Mouse (Mus musculus): ENCODE results near the gene Myl9. TPM values are rescaled to one million over a fixed set of nuclear protein-coding genes. Genes with fewer than 3 reads are reported as not detected.

Myl9 gene
- 10 to 100 TPM; 13.2 to 15.3 TPM for total RNA-seq (2021)
- long read RNA-seq, experiment 1, transcript Myl9-201 (4 exons, 1,128 nt): major isoform, 15 of 16 reads
- long read RNA-seq, experiment 1, partial matches to known transcripts: 0 of 16 reads
- long read RNA-seq, experiment 1, other reads (novel, unspliced or antisense): 1 of 16 reads
- long read RNA-seq, experiment 2, transcript Myl9-201 (4 exons, 1,128 nt): major isoform, 12 of 15 reads
- long read RNA-seq, experiment 2, partial matches to known transcripts: 3 of 15 reads
- long read RNA-seq, experiment 2, other reads (novel, unspliced or antisense): 0 of 15 reads

DNA sequence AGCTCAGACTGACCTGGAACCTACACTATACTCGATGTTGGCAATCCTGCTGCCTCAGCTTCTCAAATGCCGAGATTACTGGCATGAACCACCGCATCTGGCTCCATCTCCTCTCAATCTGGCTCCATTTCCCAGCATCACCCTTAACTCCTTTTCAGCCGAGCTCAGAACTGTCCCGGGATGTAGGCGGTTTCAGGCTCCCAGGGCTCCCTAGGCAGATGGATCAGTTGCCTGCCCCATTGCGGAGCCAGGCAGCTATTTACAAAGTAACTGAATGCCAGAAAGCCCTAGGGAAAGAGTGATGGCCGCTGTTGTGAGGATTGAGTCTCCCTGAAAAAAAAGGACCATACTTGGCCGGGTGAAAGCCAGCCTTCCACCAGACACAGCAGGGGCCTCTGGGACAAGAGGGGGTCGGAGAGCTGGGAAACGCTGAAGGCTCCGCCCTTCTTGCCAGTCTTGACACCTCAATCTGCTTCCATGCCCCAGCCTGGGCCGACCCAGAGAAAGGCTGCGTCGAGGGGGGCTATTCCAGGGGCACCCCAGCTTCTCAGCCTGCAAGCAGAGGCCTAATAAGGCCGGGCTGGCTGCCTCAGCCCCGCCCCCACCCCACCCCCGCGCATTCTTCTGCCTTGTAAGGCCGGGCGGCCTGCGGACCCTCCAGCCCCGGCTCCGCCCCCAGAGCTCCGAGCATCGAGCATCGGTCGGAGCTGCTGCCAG is at the start of gene Myl9:
Gene Myl9 (plus strand): TSS at position 683 of the 717 bp plus-strand sequence.
- no peak for DNase-seq (ENCODE audit: low spot score in 2 of 2)

- no peak for DNase-seq (ENCODE audit: low spot score in 2 of 2)
Observed at GRCm38 (mm10) chr2:156726344-156726743, 48.9 kb upstream of the Myl9 start.

DNA sequence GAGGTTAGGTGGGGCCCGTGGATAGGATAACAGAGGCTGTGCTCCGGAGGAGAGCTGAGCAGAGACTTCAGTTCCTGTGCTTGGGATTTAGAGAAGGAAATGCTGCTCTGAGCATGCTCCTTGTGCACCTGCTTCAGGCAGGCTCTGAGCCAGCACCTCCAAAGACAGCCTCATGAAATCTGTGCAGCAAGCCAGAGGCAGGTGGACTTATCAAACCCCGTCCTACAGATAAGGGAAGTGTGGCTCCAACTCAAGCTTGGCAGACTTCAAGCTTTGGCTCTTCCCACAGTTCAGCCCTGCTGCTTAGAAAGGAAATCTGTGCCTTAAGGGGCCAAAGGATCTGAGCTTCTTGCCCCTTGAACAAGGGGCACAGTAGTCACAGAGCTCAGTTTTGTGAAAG is 48.3 kb upstream of the Myl9 start:
- DNase-seq (ENCODE audit: low spot score in 2 of 2): no peak

GRCm38 (mm10) chr2:156729537-156730469 is 45.4 kb upstream of the Myl9 start:
- DNase-seq (ENCODE audit: low spot score in 2 of 2): no peak

DNA sequence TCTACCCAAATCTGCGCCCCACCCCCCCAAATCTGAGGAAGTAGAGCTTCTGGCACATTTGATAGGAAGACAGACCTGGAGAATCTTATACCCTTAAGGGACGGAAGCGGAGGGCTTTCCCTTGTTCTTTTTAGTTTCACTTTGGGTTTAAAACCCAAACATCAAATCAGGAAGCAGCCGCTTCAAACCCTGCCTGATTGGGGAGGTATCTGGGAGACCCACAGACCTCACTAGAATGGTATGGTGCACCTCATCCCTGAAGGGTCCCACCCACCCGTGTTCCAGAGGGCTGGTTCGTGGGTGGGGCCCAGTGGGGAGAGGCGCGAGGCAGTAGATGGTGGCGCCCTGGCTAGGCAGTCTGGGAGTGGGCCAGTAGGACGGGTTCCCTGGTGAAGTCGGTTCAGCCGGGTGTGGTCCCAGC is 44.7 kb upstream of the Myl9 start:
- no peak for DNase-seq (ENCODE audit: low spot score in 2 of 2)

GRCm38 (mm10) chr2:156731592-156731991 is 43.6 kb upstream of the Myl9 start:
- no peak for DNase-seq (ENCODE audit: low spot score in 2 of 2)

GRCm38 (mm10) chr2:156732109-156732508 is 43.1 kb upstream of the Myl9 start:
- peak; percentile 81 to 87 for DNase-seq (ENCODE audit: low spot score in 2 of 2)

DNA sequence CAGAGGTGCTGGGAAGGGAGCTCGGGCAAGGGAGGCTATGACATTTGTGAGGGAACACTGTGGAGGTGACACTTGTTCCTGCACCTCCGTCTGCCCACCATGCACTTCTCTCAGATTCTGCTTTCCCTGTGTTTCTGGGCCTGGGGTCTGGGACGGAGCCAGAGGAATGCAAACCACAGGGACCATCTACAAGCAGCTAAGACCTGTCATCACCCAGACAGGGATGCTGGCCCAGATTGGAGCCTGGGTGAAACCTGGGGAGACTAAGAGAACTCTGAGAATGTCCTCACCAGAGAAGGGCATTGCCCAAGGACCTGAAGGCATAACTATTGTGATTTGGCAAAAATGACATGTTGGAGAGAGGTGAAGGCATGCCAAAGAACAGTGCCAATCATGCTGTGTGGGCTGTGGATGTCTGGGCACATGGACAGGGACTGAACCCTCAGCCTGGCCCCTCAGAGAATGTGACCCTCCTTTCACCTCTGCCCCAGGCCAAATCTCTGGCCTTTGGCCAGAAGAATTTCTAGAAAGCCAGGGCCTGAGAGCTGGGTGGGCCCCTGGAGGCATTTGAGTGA is 39.4 kb upstream of the Myl9 start:
- DNase-seq (ENCODE audit: low spot score in 2 of 2): no peak

- no peak for DNase-seq (ENCODE audit: low spot score in 2 of 2)
Observed at GRCm38 (mm10) chr2:156736846-156737245, 38.4 kb upstream of the Myl9 start.

DNA sequence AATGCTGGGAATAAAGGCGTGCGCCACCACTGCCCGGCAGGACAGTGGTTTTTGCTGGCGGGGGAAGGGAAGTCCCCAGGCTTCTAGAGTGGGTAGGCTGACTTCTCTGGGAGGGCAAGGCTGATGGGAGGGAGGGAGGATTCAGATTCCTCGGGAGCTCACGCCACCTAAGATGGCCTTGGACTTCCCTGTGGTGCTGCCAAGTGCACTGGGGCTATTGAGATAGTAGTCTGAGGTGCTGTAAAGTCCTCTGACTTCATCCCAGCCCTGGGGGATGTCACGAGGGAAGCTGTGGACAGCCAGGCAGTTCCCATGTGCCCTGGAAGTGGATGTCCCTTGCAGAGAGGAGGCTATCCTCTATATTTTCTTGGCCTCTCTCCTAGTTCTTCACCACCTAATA is 37.2 kb upstream of the Myl9 start:
- no peak for DNase-seq (ENCODE audit: low spot score in 2 of 2)

GRCm38 (mm10) chr2:156741265-156741664 is 34.0 kb upstream of the Myl9 start:
- DNase-seq (ENCODE audit: low spot score in 2 of 2): peak; percentile 50 to 53

DNA sequence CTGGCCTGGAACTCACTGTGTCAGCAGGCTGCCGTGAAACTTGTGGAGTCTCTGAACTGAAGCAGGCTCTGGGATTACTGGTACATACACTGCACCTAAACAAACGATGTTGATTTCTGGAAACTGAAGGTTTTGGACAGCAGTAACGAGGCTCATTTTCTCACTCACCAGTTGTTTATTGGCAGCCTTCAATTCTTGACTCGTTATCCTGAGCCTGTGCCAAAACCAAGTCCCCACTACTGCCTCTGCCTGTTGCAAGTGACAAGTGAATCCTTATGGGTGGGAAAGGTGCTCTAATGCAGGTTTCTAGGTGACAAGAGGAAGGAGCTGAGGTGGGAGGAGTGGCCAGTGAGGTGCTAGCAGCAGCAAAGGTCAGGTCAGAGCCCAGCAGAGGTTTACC is 33.2 kb upstream of the Myl9 start:
- DNase-seq (ENCODE audit: low spot score in 2 of 2): no peak

DNA sequence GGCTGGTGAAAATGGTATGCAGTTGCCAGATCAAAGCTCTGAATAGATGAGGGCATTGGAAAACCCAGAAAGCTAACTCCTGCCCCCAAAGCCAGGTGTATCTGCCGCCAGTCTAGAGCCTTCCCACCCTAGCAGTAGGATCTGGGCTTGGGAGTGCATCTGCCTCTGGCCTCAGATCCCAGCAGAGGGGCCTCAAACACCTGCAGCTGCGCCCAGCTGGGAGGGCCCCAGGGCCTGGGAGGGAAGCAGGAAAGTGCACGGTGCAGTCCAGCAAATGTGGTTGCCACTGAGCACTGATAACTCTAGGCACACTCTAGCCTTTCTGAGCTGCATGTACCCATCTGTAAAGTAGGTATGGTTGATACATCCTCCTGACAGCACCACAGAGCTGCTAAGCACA is 32.0 kb upstream of the Myl9 start:
- DNase-seq (ENCODE audit: low spot score in 2 of 2): no peak

GRCm38 (mm10) chr2:156744414-156744813 is 30.8 kb upstream of the Myl9 start:
- no peak for DNase-seq (ENCODE audit: low spot score in 2 of 2)

DNA sequence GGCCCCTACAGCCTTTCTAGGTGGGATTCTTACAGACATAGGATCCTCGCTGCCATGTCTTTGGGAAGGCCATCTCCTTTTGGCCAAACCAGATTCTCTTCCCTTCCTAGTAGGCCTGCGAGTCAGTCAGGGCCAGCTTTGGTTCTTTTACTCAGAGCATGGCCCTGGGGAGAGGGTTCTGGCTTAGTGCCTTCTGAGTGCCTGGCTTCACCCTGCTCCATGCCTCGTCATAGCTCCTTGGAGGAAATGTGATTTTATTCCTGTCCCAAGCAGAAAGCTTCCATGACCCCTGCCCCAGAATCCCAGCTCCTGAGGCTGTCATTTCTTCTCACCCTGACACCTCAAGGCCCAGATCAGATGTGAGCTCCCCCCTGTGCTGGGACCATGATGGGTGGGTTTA is 27.9 kb upstream of the Myl9 start:
- no peak for DNase-seq (ENCODE audit: low spot score in 2 of 2)

- no peak for DNase-seq (ENCODE audit: low spot score in 2 of 2)
Observed at GRCm38 (mm10) chr2:156749687-156750086, 25.5 kb upstream of the Myl9 start.

DNA sequence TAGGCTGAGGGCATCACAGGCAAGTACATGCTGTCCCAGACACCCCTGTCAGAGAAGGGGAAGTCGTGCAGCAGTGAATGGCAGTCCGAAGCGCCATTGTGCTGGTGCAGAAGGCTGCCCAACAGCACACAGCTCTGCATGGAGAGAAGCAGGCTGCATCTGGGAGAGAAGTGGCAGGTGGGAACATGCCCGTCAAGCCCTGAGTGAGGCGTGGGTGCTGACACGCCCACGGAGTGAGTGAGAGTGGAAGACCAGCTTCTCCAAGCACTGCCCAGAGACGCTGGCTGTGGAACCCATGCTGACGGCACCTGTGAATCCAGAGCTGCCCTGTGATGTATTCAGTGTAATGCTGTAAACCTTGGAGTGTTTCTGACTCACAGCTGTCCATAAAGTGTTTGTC is 18.3 kb upstream of the Myl9 start:
- DNase-seq (ENCODE audit: low spot score in 2 of 2): peak; percentile 56 to 75

DNA sequence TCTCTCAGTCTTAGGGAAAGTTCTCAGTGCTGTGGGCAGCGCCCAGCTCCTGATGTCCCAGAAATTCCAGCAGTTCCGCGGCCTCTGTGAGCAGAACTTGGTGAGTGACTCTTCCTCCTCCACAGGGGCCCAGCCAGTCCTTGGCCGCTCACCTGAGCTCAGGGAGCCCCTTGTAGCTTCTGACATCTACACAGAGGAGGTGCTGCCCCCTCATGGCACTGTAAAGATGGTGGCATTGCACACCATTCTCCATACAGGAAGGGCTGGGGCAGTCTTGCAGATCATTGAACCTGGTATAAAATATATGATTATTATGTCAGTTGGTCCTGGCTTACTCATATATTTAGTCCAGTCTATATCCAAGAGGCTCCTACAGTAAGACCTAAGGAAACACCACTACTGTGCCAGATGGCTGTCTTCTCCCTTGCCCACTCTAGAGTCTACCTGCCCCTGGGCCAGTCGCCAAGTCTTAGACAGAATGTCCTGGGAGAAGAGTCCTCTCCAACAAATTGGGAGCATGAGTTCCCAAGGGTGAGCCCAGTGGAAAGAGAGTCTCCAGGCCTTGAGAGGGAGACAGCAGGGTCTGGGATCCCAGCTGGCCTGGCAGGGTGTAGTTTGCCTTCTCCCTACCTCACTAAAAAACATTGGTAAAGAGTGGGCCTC is 14.2 kb upstream of the Myl9 start:
- DNase-seq (ENCODE audit: low spot score in 2 of 2): no peak

DNA sequence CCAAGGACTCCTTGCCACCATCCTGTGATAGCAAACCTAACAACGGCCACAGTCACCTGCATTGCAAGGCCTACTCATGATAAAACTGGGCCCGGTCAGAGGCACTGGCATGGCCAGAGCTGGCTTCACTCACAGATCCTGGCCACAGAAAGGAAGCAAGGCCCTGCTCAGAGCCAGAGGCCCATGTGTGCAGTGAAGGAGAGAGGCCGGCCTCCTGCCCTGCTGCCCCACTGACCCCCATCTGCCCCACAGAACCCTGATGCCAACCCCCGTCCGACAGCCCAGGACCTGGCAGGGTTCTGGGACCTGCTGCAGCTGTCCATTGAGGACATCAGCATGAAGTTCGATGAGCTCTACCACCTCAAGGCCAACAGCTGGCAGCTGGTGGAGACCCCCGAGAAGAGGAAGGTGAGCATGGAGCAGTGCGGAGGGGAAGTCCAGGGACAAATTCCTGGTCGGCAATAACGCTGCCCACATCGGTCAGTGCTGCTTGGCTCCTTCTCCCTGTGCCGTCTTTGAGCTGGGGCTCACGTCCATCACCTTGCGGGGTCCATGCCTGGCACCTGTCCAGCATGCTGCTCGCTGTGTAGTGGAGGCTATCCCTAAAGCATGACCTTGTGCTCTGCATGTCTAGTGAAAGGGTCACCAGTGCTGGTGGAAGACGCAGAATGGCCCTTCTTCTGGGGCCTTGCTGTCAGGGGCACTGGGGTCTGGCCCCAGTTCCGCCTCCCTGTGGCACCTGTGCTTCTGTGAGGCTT is 13.5 kb upstream of the Myl9 start:
- DNase-seq (ENCODE audit: low spot score in 2 of 2): no peak

DNA sequence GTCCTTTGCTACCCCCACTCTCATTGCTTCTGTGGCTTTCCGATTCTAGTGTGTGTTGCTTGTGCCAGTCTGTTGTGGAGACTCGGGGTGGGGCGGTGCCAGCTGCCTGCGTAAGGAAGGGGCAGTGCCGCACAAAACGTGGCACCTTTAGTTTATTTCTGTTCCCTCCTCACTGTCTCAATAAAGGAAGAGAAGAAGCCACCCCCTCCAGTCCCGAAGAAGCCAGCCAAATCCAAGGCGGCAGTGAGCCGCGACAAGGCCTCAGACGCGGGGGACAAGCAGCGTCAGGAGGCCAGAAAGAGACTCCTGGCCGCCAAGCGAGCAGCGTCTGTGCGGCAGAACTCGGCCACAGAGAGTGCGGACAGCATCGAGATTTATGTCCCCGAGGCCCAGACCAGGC is 12.7 kb upstream of the Myl9 start:
- DNase-seq (ENCODE audit: low spot score in 2 of 2): peak in 1 of 2 experiments; percentile 58
